Mouse (Mus musculus) ES-E14 (cell line): ENCODE data around the gene Efna5.

Source experiments
- HCFC1 ChIP-seq: IDR thresholded peaks from 2 replicates; pipeline ENCODE4 v1.6.1; 2012; ENCODE audit warnings: low read length, inconsistent platforms, borderline replicate concordance; ENCODE audit not compliant: insufficient read depth
- MAFK ChIP-seq: IDR thresholded peaks from 2 replicates; pipeline ENCODE4 v1.6.1; 2014; ENCODE audit warnings: mild to moderate bottlenecking, low read depth, low read length, inconsistent platforms; ENCODE audit not compliant: insufficient read depth

DNA sequence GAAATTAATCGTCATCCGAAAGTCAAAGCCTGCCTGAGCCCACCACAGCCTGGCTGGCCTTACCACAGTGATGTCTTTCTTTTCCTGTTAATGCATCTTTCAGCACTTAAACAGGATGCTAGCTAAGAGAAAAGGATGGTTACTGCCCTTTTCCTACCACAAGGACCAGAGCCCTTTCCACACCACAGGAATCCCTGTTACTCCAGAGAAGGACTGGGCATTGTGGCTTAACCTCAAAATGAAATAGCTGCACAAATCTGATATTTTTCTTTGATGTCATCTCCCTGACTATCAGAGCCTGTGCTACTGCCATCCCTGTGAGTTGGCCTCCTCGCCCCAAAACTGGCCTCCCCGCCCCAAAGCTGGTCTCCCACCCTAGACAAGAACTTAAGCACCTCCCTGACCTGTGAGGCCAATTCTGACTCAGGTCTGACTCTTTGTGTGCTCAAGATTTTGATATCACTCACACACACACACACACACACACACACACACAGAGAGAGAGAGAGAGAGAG lies 189.9 kb downstream of the Efna5 start:
- no peak for TF ChIP-seq MAFK
- TF ChIP-seq HCFC1 = no peak
